Mouse (Mus musculus) cerebellum, adult 18-20 months (tissue): ENCODE measurements around the gene Tcte2.
A peak's percentile ranks its signal among the peaks of the same experiment; 100 is the strongest.

Experiments used
- DNase-seq, 2 experiments: peaks; one replicate each; pipeline ENCODE4 v3.0.0; 2021

Tcte2 gene

GRCm38 (mm10) chr17:13715511-13715910 is 46.1 kb downstream of the Tcte2 start:
- DNase-seq, result no peak

- no peak for DNase-seq
Measured at GRCm38 (mm10) chr17:13714654-13715053, 47.0 kb downstream of the Tcte2 start.

- DNase-seq, result no peak
Measured at GRCm38 (mm10) chr17:13714128-13714527, 47.5 kb downstream of the Tcte2 start.

GRCm38 (mm10) chr17:13712518-13712917 is 49.1 kb downstream of the Tcte2 start:
- no peak for DNase-seq

- no peak for DNase-seq
Measured at GRCm38 (mm10) chr17:13712116-13712515, 49.5 kb downstream of the Tcte2 start.

- DNase-seq, result peak; percentile 54 to 68
Measured at GRCm38 (mm10) chr17:13711173-13711572, 50.5 kb downstream of the Tcte2 start.

GRCm38 (mm10) chr17:13705481-13705921 is 56.1 kb downstream of the Tcte2 start:
- DNase-seq, result no peak

GRCm38 (mm10) chr17:13703611-13704320 is 57.9 kb downstream of the Tcte2 start:
- peak; percentile 84 to 91 for DNase-seq

GRCm38 (mm10) chr17:13700131-13701016 is 61.3 kb downstream of the Tcte2 start:
- DNase-seq, result peak in 1 of 2 experiments; percentile 29

GRCm38 (mm10) chr17:13699716-13700115 is 61.9 kb downstream of the Tcte2 start:
- DNase-seq, result no peak

GRCm38 (mm10) chr17:13698194-13698593 is 63.4 kb downstream of the Tcte2 start:
- DNase-seq, result no peak

- DNase-seq, result no peak
Measured at GRCm38 (mm10) chr17:13697646-13698045, 64.0 kb downstream of the Tcte2 start.

- no peak for DNase-seq
Measured at GRCm38 (mm10) chr17:13695881-13696280, 65.7 kb downstream of the Tcte2 start.

- no peak for DNase-seq
Measured at GRCm38 (mm10) chr17:13695211-13695610, 66.4 kb downstream of the Tcte2 start.

- DNase-seq, result no peak
Measured at GRCm38 (mm10) chr17:13694181-13694580, 67.4 kb downstream of the Tcte2 start.

- no peak for DNase-seq
Measured at GRCm38 (mm10) chr17:13687656-13688055, 74.0 kb downstream of the Tcte2 start.

GRCm38 (mm10) chr17:13687086-13687485 is 74.5 kb downstream of the Tcte2 start:
- no peak for DNase-seq

- no peak for DNase-seq
Measured at GRCm38 (mm10) chr17:13685621-13686020, 76.0 kb downstream of the Tcte2 start.

GRCm38 (mm10) chr17:13684256-13684655 is 77.4 kb downstream of the Tcte2 start:
- no peak for DNase-seq

GRCm38 (mm10) chr17:13683411-13684174 is 78.0 kb downstream of the Tcte2 start:
- no peak for DNase-seq

GRCm38 (mm10) chr17:13683027-13683410 is 78.6 kb downstream of the Tcte2 start:
- DNase-seq, result no peak

GRCm38 (mm10) chr17:13682378-13683026 is 79.1 kb downstream of the Tcte2 start:
- no peak for DNase-seq

- no peak for DNase-seq
Measured at GRCm38 (mm10) chr17:13681686-13682085, 79.9 kb downstream of the Tcte2 start.
